Mouse (Mus musculus): Measurements from ENCODE around the gene Tanc1. TPM values are rescaled to one million over a fixed set of nuclear protein-coding genes. Genes with fewer than 3 reads are reported as not detected.

Tanc1 gene
- polyA plus RNA-seq, 1 experiment from 2014 or later = 51.6 TPM

DNA sequence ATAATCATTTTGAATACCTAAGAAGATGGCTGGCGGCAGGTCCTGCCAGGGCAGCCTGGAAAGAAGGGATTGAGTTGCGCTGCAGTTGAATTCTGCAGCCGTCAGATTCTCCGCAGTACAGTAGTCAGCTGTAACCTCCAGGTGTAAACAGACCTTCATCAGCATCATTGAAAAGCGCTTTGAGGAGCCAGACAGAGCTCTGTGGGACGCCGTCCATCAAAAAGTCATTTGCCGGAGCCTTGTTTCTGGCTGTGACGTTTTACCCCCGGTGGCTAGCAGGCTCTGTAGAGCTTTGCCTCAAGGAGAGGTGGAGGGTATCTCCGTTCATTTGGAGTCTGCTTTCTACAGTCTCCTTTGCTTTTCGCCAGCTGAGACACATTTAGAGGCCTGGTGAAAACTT is 36.6 kb downstream of the Tanc1 start:
- WGBS = 16% methylated on average over 12 of the region's 12 CpGs
- ATAC-seq (ENCODE audit: insufficient number of reproducible peaks, low FRiP score, low TSS enrichment, low read depth) = no peak

DNA sequence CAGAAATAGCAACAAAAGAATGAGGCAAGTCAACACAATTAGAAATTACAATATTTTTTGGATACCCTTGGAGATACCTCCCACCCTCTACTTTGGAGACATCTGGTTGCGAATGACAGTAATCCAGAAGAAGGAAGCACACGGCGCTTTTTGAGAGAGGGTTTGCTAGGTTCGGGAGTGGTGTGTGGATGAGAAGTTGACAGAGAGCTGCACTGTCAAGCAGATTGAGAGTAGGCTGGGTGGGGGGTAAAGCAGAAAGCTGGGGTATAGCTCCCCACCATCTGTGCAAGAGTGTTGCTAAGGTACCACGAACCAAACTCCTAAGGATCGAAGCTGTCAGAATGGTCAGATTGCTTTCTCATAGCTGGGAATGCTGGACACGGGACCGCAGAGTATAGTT is 40.0 kb downstream of the Tanc1 start:
- DNase-seq (ENCODE audit: low spot score) (no peak), ATAC-seq (ENCODE audit: insufficient number of reproducible peaks, low FRiP score, low TSS enrichment, low read depth) (no peak)
- Histone ChIP-seq H3K27ac (replicated peaks; ENCODE audit: low read depth, low read length) (no peak overlapping the region), H3K4me1 (ENCODE audit: control insufficient read depth, insufficient read depth, low read length) (peaks cover 24% of the 10 kb centered on the region), H3K36me3 (ENCODE audit: control insufficient read depth, insufficient read depth, low read length) (no peaks in the 10 kb centered on the region; the same call in none of the 2 replicates), H3K27me3 (ENCODE audit: control insufficient read depth, insufficient read depth, low read length) (no peaks in the 10 kb centered on the region), H3K4me2 (ENCODE audit: low read depth, severe bottlenecking) (no peak overlapping the region), H3K9ac (ENCODE audit: low read length) (no peak overlapping the region), H3K4me3 (ENCODE audit: low read depth, low read length) (no peak overlapping the region), H3K9me3 (ENCODE audit: control insufficient read depth, low read length) (no peaks in the 10 kb centered on the region)
- 93% methylated on average over 8 of the region's 8 CpGs for WGBS

More for the DNA sequence above, 36.6 kb downstream of the Tanc1 start:
- Histone ChIP-seq H3K4me1 (ENCODE audit: control insufficient read depth, insufficient read depth, low read length) (peaks cover 43% of the 10 kb centered on the region), H3K4me2 (ENCODE audit: low read depth, severe bottlenecking) (no peak overlapping the region), H3K4me3 (ENCODE audit: low read depth, low read length) (no peak overlapping the region), H3K27ac (replicated peaks; ENCODE audit: low read depth, low read length) (no peak overlapping the region), H3K27me3 (ENCODE audit: control insufficient read depth, insufficient read depth, low read length) (no peaks in the 10 kb centered on the region), H3K9ac (ENCODE audit: low read length) (no peak overlapping the region), H3K9me3 (ENCODE audit: control insufficient read depth, low read length) (no peaks in the 10 kb centered on the region), H3K36me3 (ENCODE audit: control insufficient read depth, insufficient read depth, low read length) (no peaks in the 10 kb centered on the region; the same call in none of the 2 replicates)
- no peak for DNase-seq (ENCODE audit: low spot score)

DNA sequence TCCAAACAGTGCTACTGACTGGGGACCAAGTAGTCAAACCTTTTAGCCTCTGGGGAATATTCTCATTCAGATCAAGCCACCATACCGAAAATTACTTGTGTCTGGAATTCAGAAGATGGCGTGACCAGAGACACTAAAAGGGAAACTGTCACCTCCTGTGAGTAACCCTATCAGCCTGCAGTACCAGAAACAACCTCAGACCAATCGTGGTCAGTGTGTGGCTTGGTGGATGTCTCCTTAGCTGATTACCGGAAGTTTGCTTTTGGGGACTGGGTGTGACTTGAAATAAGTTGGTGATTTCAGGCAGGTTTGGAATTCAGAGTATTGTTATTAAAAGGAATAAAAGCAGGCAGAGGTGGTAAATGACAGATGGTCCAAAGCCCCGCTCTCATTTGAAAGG is 40.9 kb downstream of the Tanc1 start:
- Histone ChIP-seq H3K4me3 (ENCODE audit: low read depth, low read length) (no peak overlapping the region), H3K27me3 (ENCODE audit: control insufficient read depth, insufficient read depth, low read length) (no peaks in the 10 kb centered on the region), H3K36me3 (ENCODE audit: control insufficient read depth, insufficient read depth, low read length) (no peaks in the 10 kb centered on the region; the same call in 1 of the 2 replicates), H3K9me3 (ENCODE audit: control insufficient read depth, low read length) (no peaks in the 10 kb centered on the region), H3K4me2 (ENCODE audit: low read depth, severe bottlenecking) (no peak overlapping the region), H3K9ac (ENCODE audit: low read length) (no peak overlapping the region), H3K27ac (replicated peaks; ENCODE audit: low read depth, low read length) (no peak overlapping the region), H3K4me1 (ENCODE audit: control insufficient read depth, insufficient read depth, low read length) (peaks cover 15% of the 10 kb centered on the region)
- 78% methylated on average over 5 of the region's 5 CpGs for WGBS
- DNase-seq (ENCODE audit: low spot score) = no peak
- no peak for ATAC-seq (ENCODE audit: insufficient number of reproducible peaks, low FRiP score, low TSS enrichment, low read depth)

GRCm38 (mm10) chr2:59653306-59654165 is 41.7 kb downstream of the Tanc1 start:
- Histone ChIP-seq H3K4me1 (ENCODE audit: control insufficient read depth, insufficient read depth, low read length) (peaks cover 7% of the 10 kb centered on the region), H3K27ac (replicated peaks; ENCODE audit: low read depth, low read length) (no peak overlapping the region)
- ATAC-seq (ENCODE audit: insufficient number of reproducible peaks, low FRiP score, low TSS enrichment, low read depth) = no peak

GRCm38 (mm10) chr2:59655471-59655870 is 43.6 kb downstream of the Tanc1 start:
- Histone ChIP-seq H3K36me3 (ENCODE audit: control insufficient read depth, insufficient read depth, low read length) (no peaks in the 10 kb centered on the region; the same call in 1 of the 2 replicates), H3K9me3 (ENCODE audit: control insufficient read depth, low read length) (no peaks in the 10 kb centered on the region), H3K27ac (replicated peaks; ENCODE audit: low read depth, low read length) (no peak overlapping the region), H3K4me1 (ENCODE audit: control insufficient read depth, insufficient read depth, low read length) (peaks cover 6% of the 10 kb centered on the region), H3K4me3 (ENCODE audit: low read depth, low read length) (no peak overlapping the region), H3K27me3 (ENCODE audit: control insufficient read depth, insufficient read depth, low read length) (no peaks in the 10 kb centered on the region), H3K4me2 (ENCODE audit: low read depth, severe bottlenecking) (no peak overlapping the region), H3K9ac (ENCODE audit: low read length) (no peak overlapping the region)
- ATAC-seq (ENCODE audit: insufficient number of reproducible peaks, low FRiP score, low TSS enrichment, low read depth) (no peak), DNase-seq (ENCODE audit: low spot score) (no peak)
- 72% methylated on average over 7 of the region's 7 CpGs for WGBS

More at GRCm38 (mm10) chr2:59653306-59654165, 41.7 kb downstream of the Tanc1 start:
- Histone ChIP-seq H3K4me2 (ENCODE audit: low read depth, severe bottlenecking) (no peak overlapping the region), H3K9ac (ENCODE audit: low read length) (no peak overlapping the region), H3K9me3 (ENCODE audit: control insufficient read depth, low read length) (no peaks in the 10 kb centered on the region), H3K27me3 (ENCODE audit: control insufficient read depth, insufficient read depth, low read length) (no peaks in the 10 kb centered on the region), H3K4me3 (ENCODE audit: low read depth, low read length) (no peak overlapping the region), H3K36me3 (ENCODE audit: control insufficient read depth, insufficient read depth, low read length) (no peaks in the 10 kb centered on the region; the same call in 1 of the 2 replicates)
- DNase-seq (ENCODE audit: low spot score) = no peak
- 60% methylated on average over 8 of the region's 8 CpGs for WGBS

- H3K9ac ChIP-seq (ENCODE audit: low read length) = no peak overlapping the region
- H3K4me1 ChIP-seq (ENCODE audit: control insufficient read depth, insufficient read depth, low read length) = peaks cover 14% of the 10 kb centered on the region
- no peak for DNase-seq (ENCODE audit: low spot score)
- WGBS = 59% methylated on average over 5 of the region's 5 CpGs
- H3K36me3 ChIP-seq (ENCODE audit: control insufficient read depth, insufficient read depth, low read length) = no peaks in the 10 kb centered on the region; the same call in 1 of the 2 replicates
- H3K27ac ChIP-seq (replicated peaks; ENCODE audit: low read depth, low read length) = no peak overlapping the region
- no peaks in the 10 kb centered on the region for H3K27me3 ChIP-seq (ENCODE audit: control insufficient read depth, insufficient read depth, low read length)
- H3K4me3 ChIP-seq (ENCODE audit: low read depth, low read length) = no peak overlapping the region
- no peak overlapping the region for H3K4me2 ChIP-seq (ENCODE audit: low read depth, severe bottlenecking)
- no peak for ATAC-seq (ENCODE audit: insufficient number of reproducible peaks, low FRiP score, low TSS enrichment, low read depth)
- no peaks in the 10 kb centered on the region for H3K9me3 ChIP-seq (ENCODE audit: control insufficient read depth, low read length)
Observed at GRCm38 (mm10) chr2:59656680-59657079, 44.8 kb downstream of the Tanc1 start.

DNA sequence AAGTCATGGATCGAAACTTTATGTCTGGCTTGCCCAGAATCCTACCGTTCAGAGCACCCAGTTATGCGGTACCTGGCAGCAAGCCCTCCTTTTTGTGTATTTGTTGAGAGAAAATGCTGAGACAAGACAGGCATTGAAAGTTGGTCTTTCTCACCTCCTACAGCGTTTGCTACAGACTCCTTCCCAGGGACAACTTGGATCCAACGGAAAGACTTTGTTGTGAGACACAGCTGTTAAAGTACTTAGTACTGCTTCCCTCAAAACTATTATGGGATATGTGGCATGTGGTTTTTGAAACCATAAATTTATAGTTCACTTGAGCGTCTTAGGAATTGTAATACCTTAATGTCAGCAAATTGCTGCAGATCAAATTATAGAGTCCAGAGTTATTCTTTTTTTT is 47.8 kb downstream of the Tanc1 start:
- H3K9me3 ChIP-seq (ENCODE audit: control insufficient read depth, low read length) = no peaks in the 10 kb centered on the region
- no peak for ATAC-seq (ENCODE audit: insufficient number of reproducible peaks, low FRiP score, low TSS enrichment, low read depth)
- H3K4me1 ChIP-seq (ENCODE audit: control insufficient read depth, insufficient read depth, low read length) = peaks cover 14% of the 10 kb centered on the region
- no peaks in the 10 kb centered on the region for H3K27me3 ChIP-seq (ENCODE audit: control insufficient read depth, insufficient read depth, low read length)
- no peak overlapping the region for H3K9ac ChIP-seq (ENCODE audit: low read length)
- no peaks in the 10 kb centered on the region; the same call in 1 of the 2 replicates for H3K36me3 ChIP-seq (ENCODE audit: control insufficient read depth, insufficient read depth, low read length)
- H3K27ac ChIP-seq (replicated peaks; ENCODE audit: low read depth, low read length) = no peak overlapping the region
- no peak overlapping the region for H3K4me2 ChIP-seq (ENCODE audit: low read depth, severe bottlenecking)
- no peak for DNase-seq (ENCODE audit: low spot score)
- no peak overlapping the region for H3K4me3 ChIP-seq (ENCODE audit: low read depth, low read length)
- 77% methylated on average over 6 of the region's 6 CpGs for WGBS

GRCm38 (mm10) chr2:59660891-59661805 is 49.3 kb downstream of the Tanc1 start:
- no peak for DNase-seq (ENCODE audit: low spot score)
- no peak overlapping the region for H3K9ac ChIP-seq (ENCODE audit: low read length)

More at GRCm38 (mm10) chr2:59660891-59661805, 49.3 kb downstream of the Tanc1 start:
- Histone ChIP-seq H3K4me2 (ENCODE audit: low read depth, severe bottlenecking) (no peak overlapping the region), H3K9me3 (ENCODE audit: control insufficient read depth, low read length) (no peaks in the 10 kb centered on the region), H3K27me3 (ENCODE audit: control insufficient read depth, insufficient read depth, low read length) (no peaks in the 10 kb centered on the region), H3K4me1 (ENCODE audit: control insufficient read depth, insufficient read depth, low read length) (peaks cover 9% of the 10 kb centered on the region), H3K4me3 (ENCODE audit: low read depth, low read length) (no peak overlapping the region), H3K27ac (replicated peaks; ENCODE audit: low read depth, low read length) (no peak overlapping the region), H3K36me3 (ENCODE audit: control insufficient read depth, insufficient read depth, low read length) (no peaks in the 10 kb centered on the region)
- 0 out of 2 replicates have a peak, but pooled peaks have one; percentile 36 for ATAC-seq (ENCODE audit: insufficient number of reproducible peaks, low FRiP score, low TSS enrichment, low read depth)
- 32% methylated on average over 16 of the region's 16 CpGs for WGBS
